Mouse (Mus musculus) layer of hippocampus, postnatal 14 days (tissue): ENCODE measurements at regions not wholly inside any gene's neighbourhood (a gene's known extent, or its start where the extent isn't known, plus 50 kb on each side); places are given as distances from the start of the nearest gene placed in this dataset.

Experiments
- DNase-seq, 2 experiments: peaks; one replicate each; pipeline ENCODE4 v3.0.0; 2021 to 2022; ENCODE audit warnings: low spot score in 2 of 2, mixed read lengths in 1 of 2

- no peak for DNase-seq
Measured at GRCm38 (mm10) chr8:44656031-44656430, 279.2 kb upstream of the Fat1 start.

- no peak for DNase-seq
Measured at GRCm38 (mm10) chr8:44656470-44656869, 278.8 kb upstream of the Fat1 start.

DNA sequence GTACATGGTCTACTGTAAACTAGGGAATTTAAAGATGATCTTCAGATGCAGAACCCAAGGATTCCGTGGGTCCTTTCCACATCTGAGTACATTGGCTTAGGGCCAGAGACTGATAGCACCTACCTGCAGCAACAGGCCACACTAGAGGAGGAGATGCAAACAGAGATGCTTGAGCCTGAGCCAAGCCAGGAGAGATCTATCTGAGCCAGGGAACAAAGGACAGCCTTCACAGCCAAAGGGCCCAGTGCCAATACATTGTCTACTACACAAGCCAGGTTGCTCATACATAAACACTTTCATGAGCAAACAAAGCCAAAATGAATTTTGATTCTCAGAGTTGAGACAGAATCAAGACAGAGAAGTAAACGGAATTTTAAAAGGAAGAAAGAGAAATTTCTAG is 273.6 kb upstream of the Fat1 start:
- DNase-seq, result no peak

DNA sequence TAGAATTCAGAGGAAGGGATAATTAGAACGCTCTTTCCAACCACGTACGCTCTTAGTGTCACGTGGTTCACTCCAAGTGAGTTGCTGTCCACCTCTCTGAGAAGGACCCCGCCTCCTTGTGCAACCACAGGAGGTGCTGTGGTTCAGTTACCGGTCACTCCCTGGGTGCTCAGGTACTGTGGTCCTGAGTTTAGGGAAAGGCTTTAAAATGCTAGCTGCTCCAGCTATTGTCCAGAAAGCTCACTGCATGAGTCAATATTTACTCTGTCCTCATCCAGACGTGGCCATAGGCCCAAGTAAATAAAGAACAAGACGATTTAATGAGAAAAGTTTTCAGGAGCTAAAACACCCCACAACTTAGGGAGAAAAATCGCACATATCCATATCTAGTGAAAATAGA is 248.1 kb upstream of the Fat1 start:
- DNase-seq, result no peak

- DNase-seq, result no peak
Measured at GRCm38 (mm10) chr8:44689837-44690592, 245.2 kb upstream of the Fat1 start.

GRCm38 (mm10) chr8:44690593-44690950 is 244.7 kb upstream of the Fat1 start:
- DNase-seq, result no peak

- no peak for DNase-seq
Measured at GRCm38 (mm10) chr8:44691140-44691539, 244.1 kb upstream of the Fat1 start.

DNA sequence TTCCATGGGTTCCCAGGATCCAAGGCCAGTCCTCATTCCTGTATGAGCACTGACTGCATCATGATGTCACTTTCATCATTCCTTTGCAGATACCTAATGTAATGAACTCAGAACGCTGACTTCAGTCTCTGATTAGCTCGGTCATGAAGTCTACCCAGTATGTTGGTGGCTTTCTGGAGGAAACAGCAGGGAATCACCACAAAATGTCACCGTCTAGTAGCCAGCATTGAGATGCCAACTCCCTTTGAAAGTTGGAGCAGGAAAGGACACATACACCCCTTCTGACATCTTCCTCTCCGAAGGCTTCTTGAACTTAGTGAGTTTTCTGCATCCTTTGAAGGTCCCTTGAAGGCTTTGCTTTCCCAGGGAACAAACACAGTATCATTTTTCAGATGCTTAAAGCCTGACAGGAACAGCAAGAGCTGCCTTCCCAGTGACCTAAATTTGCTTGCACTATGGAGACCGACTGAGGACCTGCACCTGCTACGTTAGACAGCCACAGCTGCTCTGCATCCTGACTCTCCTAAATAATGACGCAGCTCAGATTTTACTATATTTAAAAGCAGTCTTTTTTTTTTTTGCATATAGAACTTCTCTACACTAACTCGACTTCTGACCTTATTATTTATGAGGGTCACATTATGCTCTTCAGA is 243.1 kb upstream of the Fat1 start:
- no peak for DNase-seq

DNA sequence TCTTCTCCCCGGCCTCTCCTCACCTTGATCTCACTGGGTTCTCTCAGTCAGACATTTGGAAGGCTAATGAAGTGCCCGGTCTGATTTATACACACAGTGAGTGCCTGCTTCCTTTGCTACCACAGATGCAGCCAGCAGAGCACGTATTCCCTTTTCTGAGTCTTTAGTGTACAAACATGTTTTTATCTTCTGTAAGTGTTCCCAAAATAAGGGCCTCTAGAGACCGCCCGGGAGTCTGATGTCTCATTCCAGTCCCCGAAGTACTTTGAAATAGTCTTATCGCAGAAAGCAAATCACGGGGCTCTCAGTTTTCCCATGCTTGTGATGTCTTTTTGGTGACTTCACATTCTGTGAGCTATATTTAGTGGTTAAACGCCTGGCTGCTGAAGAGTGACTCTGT is 240.4 kb upstream of the Fat1 start:
- no peak for DNase-seq

GRCm38 (mm10) chr8:44696066-44696853 is 239.0 kb upstream of the Fat1 start:
- peak in 1 of 2 experiments; percentile 38 for DNase-seq

DNA sequence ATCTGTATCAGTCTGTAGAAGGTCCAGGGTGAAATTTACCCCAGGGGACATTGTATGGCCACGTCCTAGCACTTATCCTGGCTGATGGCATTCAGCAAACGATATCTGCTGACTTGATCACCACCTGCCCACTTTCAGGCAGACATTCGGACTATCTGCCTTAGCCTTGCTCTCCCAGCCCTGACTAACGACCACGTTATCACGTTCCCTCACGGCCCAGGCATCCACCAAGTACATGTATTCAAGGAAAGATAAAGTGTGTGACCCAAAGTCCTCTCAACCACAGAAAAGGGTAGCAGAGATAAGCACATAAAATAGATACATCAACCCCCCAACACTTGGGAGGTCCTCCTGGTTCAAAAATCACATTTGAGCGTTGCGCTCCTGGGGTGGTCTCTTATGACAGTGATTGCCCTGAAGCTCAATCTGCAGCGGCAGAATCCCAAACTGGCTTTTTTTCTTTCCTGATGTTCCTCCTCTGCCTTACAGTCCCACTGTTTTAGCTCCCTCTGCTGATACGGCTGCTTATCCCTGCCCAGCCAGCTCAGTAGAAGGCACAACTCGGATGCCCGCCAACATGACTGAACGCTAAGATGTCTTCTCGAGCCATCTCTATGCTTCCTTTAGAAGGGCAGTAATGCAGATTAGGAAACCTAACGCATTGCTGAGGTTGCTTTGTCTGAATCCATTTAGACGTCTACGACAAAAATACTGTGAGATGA is 235.7 kb upstream of the Fat1 start:
- DNase-seq, result no peak

DNA sequence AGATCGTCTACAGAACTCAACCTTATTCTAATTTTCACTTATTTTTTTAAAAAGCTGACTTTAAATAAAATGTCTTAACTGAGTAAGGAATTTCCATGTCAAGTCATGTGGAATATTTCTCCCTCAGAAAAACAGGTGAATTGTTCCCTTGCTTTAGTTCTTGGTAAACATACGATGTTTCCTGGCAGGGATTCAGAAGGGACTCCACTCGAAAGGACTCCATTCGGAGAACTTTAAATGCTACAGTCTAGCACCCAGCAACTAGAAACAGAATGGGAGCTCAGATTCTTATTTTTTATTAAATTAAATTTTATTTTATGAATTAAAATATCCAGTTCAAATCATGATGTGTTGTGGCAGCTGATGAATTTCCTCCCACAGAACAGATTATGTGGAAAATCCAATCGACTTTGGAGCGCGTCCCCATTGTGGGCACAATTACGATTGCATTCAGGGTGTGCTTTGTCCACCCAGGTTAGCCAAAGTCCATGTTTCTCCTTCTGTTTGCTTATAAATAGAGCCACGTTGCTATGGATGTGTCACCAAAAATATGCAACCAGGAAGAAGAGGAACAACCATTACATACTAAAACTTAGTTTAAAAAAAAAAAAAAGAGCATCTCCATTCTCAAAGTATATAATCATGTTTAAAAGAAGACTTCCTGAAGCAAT is 230.5 kb upstream of the Fat1 start:
- no peak for DNase-seq

DNA sequence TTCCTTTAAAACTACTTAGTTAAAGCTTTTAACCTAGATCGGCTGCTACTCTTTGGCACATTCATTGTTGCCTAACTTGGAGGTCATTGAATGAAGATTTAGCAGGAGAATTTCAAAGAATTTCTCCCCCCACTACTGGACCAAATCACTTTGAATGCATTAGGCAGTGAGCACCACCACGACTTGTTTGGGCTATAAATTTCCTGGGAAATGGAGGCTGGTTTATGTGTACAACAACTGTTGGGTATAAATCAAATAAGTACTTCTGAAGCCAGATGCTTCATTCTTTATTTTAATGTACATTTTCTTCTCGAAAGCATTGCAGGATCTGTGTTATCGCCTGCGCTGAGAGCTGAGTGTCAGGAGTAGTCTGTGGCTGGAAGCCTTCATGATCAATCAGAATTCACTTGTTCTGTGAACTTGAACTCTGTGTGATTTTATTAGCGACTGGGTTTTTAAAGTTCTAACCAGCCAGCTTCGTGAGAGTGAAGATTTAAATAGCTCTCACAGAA is 226.5 kb upstream of the Fat1 start:
- no peak for DNase-seq

DNA sequence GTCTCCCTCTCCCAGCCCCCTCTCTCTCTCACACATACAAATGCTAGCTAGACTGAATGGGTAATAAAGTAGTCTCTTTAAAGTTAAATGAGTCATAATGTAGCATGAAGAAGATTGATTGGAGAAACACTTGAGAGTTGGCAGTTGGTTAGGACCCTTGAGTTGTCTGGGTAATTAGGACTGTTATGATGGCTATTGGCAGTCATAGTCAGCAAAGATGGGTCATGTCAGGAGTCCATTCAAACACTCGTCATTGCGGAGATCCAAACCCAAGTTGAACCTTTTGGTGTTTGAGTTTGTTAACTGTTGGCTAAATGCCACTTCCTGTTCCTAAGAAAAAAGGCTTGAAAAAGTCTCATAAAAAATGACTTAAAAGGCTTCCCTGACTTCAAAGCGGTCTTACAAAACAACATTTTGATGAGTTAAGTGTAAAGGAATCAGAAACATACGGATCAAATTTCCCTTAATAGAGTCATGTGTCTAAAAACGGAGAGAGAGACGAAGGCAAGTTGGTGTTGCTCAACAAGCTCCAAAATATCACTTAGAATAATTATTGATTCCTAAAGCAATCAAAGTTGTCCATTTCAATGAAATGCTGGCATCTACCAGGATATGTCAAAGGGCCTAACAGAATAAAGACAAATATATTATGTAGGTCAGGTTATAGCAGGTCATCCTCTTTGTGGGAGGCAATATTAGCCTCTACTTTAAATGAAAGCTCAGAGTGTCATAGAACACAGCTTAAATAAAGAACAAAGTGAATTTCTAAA is 225.9 kb upstream of the Fat1 start:
- DNase-seq, result no peak

GRCm38 (mm10) chr8:44734577-44734976 is 200.7 kb upstream of the Fat1 start:
- DNase-seq, result no peak

DNA sequence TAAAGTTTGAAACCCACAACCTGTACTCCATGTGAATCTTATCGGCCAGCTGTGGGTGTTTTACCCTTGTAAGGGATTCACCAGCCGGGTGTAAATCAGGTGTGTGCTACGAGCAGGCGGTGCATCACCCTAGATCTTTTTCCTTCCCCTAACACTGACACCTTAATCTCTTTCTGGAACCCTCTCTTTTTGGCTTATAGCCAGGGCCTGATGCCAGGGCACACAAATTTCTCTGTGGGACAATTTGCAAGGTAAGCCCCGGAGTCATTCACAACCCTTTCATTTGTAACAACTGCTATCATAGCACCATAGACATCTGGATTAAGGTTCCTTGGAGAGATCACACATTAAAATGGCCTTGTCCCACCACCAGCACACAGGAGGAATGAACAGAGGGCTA is 199.4 kb upstream of the Fat1 start:
- no peak for DNase-seq

DNA sequence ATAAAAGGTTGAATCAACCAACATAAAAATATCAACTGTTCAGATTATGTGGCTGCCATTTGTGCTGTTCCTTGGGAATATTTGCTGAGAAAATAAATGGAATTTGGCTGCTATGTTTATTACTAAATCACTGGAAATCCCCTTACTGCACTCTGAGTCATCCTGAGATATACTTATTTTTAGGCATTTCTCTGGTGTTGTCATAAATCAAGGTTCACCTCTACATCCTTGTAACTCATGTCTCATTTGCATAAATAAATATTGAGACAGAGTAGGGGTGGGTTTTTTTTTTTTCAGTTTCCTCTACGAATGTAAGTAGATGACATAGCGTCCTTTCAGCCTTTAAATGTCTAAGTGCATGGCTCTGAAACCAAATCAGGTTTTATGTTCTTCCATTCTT is 191.9 kb upstream of the Fat1 start:
- no peak for DNase-seq

DNA sequence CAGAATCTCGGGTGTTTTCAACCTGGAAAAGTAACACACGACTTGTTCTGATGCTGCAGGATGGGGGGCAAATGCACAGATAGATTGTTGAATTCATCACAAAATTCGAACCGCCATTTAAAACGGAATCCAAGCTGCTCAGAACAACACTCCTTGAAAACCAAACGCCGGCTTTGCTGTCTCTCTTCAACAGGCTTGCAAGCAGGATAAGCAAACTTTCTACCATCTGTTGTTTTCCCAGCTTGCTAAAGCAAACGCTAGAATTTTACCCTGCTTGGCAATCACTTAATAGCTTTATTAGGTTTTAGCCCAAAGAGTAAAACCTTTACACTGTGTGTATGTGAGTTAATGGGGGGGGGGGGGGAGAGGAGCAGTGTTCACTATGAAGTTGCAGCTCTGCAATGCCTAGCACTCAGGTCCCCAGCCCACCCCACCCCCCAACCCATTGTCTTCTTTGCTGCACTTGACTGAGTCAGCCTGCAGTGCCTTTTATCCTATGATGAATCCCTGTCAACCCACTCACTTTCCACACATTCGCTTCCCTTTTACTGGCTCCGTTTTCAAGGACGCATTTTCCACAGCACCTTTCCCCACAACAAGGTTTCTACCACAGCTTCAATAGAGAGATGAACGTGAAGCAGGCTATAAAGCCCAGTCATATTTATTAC is 190.1 kb upstream of the Fat1 start:
- peak; percentile 4 to 63 for DNase-seq

DNA sequence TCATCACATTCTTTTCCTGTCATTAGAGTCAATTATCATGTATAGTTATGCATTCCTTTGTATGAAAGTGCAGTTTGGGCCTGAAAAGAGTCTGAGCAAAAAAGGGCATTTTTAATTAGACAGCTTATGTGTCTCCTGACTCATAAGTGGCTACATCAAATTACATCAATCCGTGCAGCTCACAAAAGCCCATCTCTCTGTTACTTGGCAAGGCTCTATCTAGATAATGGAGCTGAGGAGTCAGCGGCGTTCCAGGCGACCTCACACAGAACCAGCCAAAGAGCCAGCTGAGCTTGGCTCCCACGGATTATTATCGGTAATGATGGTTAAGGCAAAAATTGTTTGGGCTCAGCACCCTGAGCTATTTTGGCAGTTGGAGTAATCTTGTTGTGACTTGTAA is 176.5 kb upstream of the Fat1 start:
- no peak for DNase-seq

GRCm38 (mm10) chr8:44762731-44763130 is 172.5 kb upstream of the Fat1 start:
- DNase-seq, result no peak
